Mouse (Mus musculus): ENCODE data around the gene Slc9c1. TPM values are rescaled to one million over a fixed set of nuclear protein-coding genes. Genes with fewer than 3 reads are reported as not detected.
"Not testable (repeated sequence)": the region's sequence is repeated elsewhere in the genome, so short reads cannot be mapped to it uniquely, and the experiment has no call there.

The Slc9c1 gene
- polyA plus RNA-seq (2012; rRNA removed) (not detected in 2 replicates), polyA plus RNA-seq (2014; fragmentation: Nextera tagmentation; extraction: Ambion mirVana) (not detected in 2 replicates)

DNA sequence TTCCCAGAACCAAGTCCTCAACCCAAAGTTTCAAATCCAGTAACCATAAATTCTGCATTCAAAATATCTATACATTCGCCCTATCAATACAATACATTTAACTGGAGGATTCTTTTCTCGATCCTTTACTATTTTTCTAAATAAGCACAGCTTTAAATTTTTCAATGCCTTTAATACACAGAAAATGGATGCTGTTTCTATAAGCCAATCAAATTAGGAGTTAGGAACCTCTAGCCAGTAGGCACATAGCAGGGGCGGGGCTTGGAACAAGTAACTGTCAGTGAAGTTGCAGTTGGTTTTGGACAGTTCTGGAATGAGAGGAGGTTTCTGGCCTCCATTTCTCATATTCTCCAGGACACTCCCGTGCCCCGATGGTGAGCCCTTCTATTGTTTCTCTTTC is at the start of gene Slc9c1:
Gene Slc9c1 (plus strand): TSS at position 301 of the 400 bp plus-strand sequence.
- no peaks in the 10 kb centered on the region for H3K4me1 ChIP-seq (ENCODE audit: control insufficient read depth, insufficient read depth, low read length)
- no peak within 1 kb of the TSS for H3K9ac ChIP-seq (ENCODE audit: low read depth, low read length, severe bottlenecking)
- no peak within 1 kb of the TSS for H3K4me2 ChIP-seq (replicated peaks; ENCODE audit: low read depth, low read length, severe bottlenecking)
- no peak for TF ChIP-seq POLR2A (IDR thresholded peaks at IDR 0.05; ENCODE audit: borderline replicate concordance, extremely low read depth, insufficient read depth, insufficient read length)
- DNase-seq (ENCODE audit: low spot score), result no peak
- H3K36me3 ChIP-seq (ENCODE audit: control insufficient read depth, insufficient read depth, low read length), result no peaks in the 10 kb centered on the region
- no peak within 1 kb of the TSS for H3K4me3 ChIP-seq (replicated peaks; ENCODE audit: low read length)
- ATAC-seq (ENCODE audit: low FRiP score, low read depth), result no peak
- H3K27ac ChIP-seq (replicated peaks; ENCODE audit: low read depth, low read length), result no peak within 1 kb of the TSS
- H3K9me3 ChIP-seq (ENCODE audit: control insufficient read depth, low read length), result no peaks in the 10 kb centered on the region
- H3K27me3 ChIP-seq (ENCODE audit: control insufficient read depth, insufficient read depth, low read length), result no peaks in the 10 kb centered on the region
- WGBS, result 91% methylated on average over 5 of the region's 5 CpGs

- ATAC-seq (ENCODE audit: low FRiP score, low read depth) (no peak), DNase-seq (ENCODE audit: low spot score) (no peak)
- Histone ChIP-seq H3K9ac (ENCODE audit: low read depth, low read length, severe bottlenecking) (no peak within 1 kb of the TSS), H3K27me3 (ENCODE audit: control insufficient read depth, insufficient read depth, low read length) (no peaks in the 10 kb centered on the region), H3K36me3 (ENCODE audit: control insufficient read depth, insufficient read depth, low read length) (no peaks in the 10 kb centered on the region), H3K4me1 (ENCODE audit: control insufficient read depth, insufficient read depth, low read length) (no peaks in the 10 kb centered on the region), H3K4me3 (replicated peaks; ENCODE audit: low read length) (no peak within 1 kb of the TSS), H3K4me2 (replicated peaks; ENCODE audit: low read depth, low read length, severe bottlenecking) (no peak within 1 kb of the TSS), H3K27ac (replicated peaks; ENCODE audit: low read depth, low read length) (no peak within 1 kb of the TSS), H3K9me3 (ENCODE audit: control insufficient read depth, low read length) (no peaks in the 10 kb centered on the region)
- TF ChIP-seq POLR2A (IDR thresholded peaks at IDR 0.05; ENCODE audit: borderline replicate concordance, extremely low read depth, insufficient read depth, insufficient read length), result no peak
- 87% methylated on average over 5 of the region's 5 CpGs for WGBS
Measured at GRCm38 (mm10) chr16:45492927-45493326, 42.2 kb upstream of the Slc9c1 start, which contains the start of gene Gm609. Gene Gm609 (minus strand): TSS chr16:45492969.

GRCm38 (mm10) chr16:45495326-45495725 is 39.8 kb upstream of the Slc9c1 start:
- no peak for ATAC-seq (ENCODE audit: low FRiP score, low read depth)
- no peaks in the 10 kb centered on the region for H3K36me3 ChIP-seq (ENCODE audit: control insufficient read depth, insufficient read depth, low read length)
- H3K27me3 ChIP-seq (ENCODE audit: control insufficient read depth, insufficient read depth, low read length), result no peaks in the 10 kb centered on the region
- TF ChIP-seq POLR2A (IDR thresholded peaks at IDR 0.05; ENCODE audit: borderline replicate concordance, extremely low read depth, insufficient read depth, insufficient read length), result no peak
- no peaks in the 10 kb centered on the region for H3K4me1 ChIP-seq (ENCODE audit: control insufficient read depth, insufficient read depth, low read length)
- H3K27ac ChIP-seq (replicated peaks; ENCODE audit: low read depth, low read length), result no peak overlapping the region
- no peak overlapping the region for H3K9ac ChIP-seq (ENCODE audit: low read depth, low read length, severe bottlenecking)
- DNase-seq (ENCODE audit: low spot score), result no peak
- WGBS, result 86% methylated on average over 1 of the region's 1 CpGs
- no peaks in the 10 kb centered on the region for H3K9me3 ChIP-seq (ENCODE audit: control insufficient read depth, low read length)
- H3K4me3 ChIP-seq (replicated peaks; ENCODE audit: low read length), result no peak overlapping the region
- no peak overlapping the region for H3K4me2 ChIP-seq (replicated peaks; ENCODE audit: low read depth, low read length, severe bottlenecking)

GRCm38 (mm10) chr16:45525551-45525950 is 9.6 kb upstream of the Slc9c1 start:
- H3K27ac ChIP-seq (replicated peaks; ENCODE audit: low read depth, low read length), result no peak overlapping the region
- no peaks in the 10 kb centered on the region for H3K4me1 ChIP-seq (ENCODE audit: control insufficient read depth, insufficient read depth, low read length)
- H3K4me3 ChIP-seq (replicated peaks; ENCODE audit: low read length), result no peak overlapping the region
- no peak for ATAC-seq (ENCODE audit: low FRiP score, low read depth)
- no peak overlapping the region for H3K4me2 ChIP-seq (replicated peaks; ENCODE audit: low read depth, low read length, severe bottlenecking)
- no peak for DNase-seq (ENCODE audit: low spot score)
- H3K36me3 ChIP-seq (ENCODE audit: control insufficient read depth, insufficient read depth, low read length), result no peaks in the 10 kb centered on the region
- TF ChIP-seq POLR2A (IDR thresholded peaks at IDR 0.05; ENCODE audit: borderline replicate concordance, extremely low read depth, insufficient read depth, insufficient read length), result no peak
- no peak overlapping the region for H3K9ac ChIP-seq (ENCODE audit: low read depth, low read length, severe bottlenecking)
- no peaks in the 10 kb centered on the region for H3K27me3 ChIP-seq (ENCODE audit: control insufficient read depth, insufficient read depth, low read length)
- no peaks in the 10 kb centered on the region for H3K9me3 ChIP-seq (ENCODE audit: control insufficient read depth, low read length)
- 79% methylated on average over 5 of the region's 5 CpGs for WGBS

DNA sequence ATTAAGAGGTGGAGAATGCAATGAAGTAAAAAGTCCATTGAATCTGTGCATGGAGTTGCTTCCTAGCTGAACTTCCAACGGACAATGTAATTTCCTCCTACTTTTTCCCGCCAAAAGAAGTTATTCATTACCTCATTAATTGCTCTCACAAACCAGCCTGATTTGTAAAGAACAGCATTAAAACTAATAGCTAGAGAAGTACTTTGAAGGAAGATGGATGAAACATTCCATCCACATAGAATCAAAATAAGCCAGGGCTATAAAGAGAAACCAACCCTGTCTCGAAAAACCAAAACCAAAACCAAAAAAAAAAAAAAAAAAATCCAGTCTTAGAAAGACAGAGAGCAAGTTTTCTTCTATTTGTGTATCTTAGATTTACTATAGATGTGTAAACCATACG is 3.2 kb upstream of the Slc9c1 start, which contains the start of gene Gm17783:
Gene Gm17783 (minus strand): TSS at position 101 of the 400 bp plus-strand sequence.
- H3K27me3 ChIP-seq (ENCODE audit: control insufficient read depth, insufficient read depth, low read length), result no peaks in the 10 kb centered on the region

GRCm38 (mm10) chr16:45538342-45538741 is 3.2 kb downstream of the Slc9c1 start:
- ATAC-seq (ENCODE audit: low FRiP score, low read depth); H3K27me3 ChIP-seq (ENCODE audit: control insufficient read depth, insufficient read depth, low read length): not testable (repeated sequence)

More for the DNA sequence above, 3.2 kb upstream of the Slc9c1 start, which contains the start of gene Gm17783:
- H3K4me2 ChIP-seq (replicated peaks; ENCODE audit: low read depth, low read length, severe bottlenecking), result no peak within 1 kb of the TSS
- no peaks in the 10 kb centered on the region for H3K9me3 ChIP-seq (ENCODE audit: control insufficient read depth, low read length)
- no peak within 1 kb of the TSS for H3K9ac ChIP-seq (ENCODE audit: low read depth, low read length, severe bottlenecking)
- no peaks in the 10 kb centered on the region for H3K36me3 ChIP-seq (ENCODE audit: control insufficient read depth, insufficient read depth, low read length)
- WGBS, result 77% methylated on average over 4 of the region's 4 CpGs
- TF ChIP-seq POLR2A (IDR thresholded peaks at IDR 0.05; ENCODE audit: borderline replicate concordance, extremely low read depth, insufficient read depth, insufficient read length), result no peak
- DNase-seq (ENCODE audit: low spot score), result no peak
- no peaks in the 10 kb centered on the region for H3K4me1 ChIP-seq (ENCODE audit: control insufficient read depth, insufficient read depth, low read length)
- no peak within 1 kb of the TSS for H3K4me3 ChIP-seq (replicated peaks; ENCODE audit: low read length)
- ATAC-seq (ENCODE audit: low FRiP score, low read depth), result no peak
- no peak within 1 kb of the TSS for H3K27ac ChIP-seq (replicated peaks; ENCODE audit: low read depth, low read length)

More at GRCm38 (mm10) chr16:45538342-45538741, 3.2 kb downstream of the Slc9c1 start:
- WGBS, result 81% methylated on average over 1 of the region's 1 CpGs
- H3K36me3 ChIP-seq (ENCODE audit: control insufficient read depth, insufficient read depth, low read length); H3K4me3 ChIP-seq (replicated peaks; ENCODE audit: low read length); H3K27ac ChIP-seq (replicated peaks; ENCODE audit: low read depth, low read length); H3K9ac ChIP-seq (ENCODE audit: low read depth, low read length, severe bottlenecking); H3K9me3 ChIP-seq (ENCODE audit: control insufficient read depth, low read length); DNase-seq (ENCODE audit: low spot score); H3K4me1 ChIP-seq (ENCODE audit: control insufficient read depth, insufficient read depth, low read length); H3K4me2 ChIP-seq (replicated peaks; ENCODE audit: low read depth, low read length, severe bottlenecking): not testable (repeated sequence)

Data from limb, embryonic 14.5 days (tissue).